Mouse (Mus musculus): ENCODE results near the gene Tnnc2. TPM values are rescaled to one million over a fixed set of nuclear protein-coding genes. Genes with fewer than 3 reads are reported as not detected.

Tnnc2 gene
- polyA plus RNA-seq, 1 experiment from 2014 or later: 6.9 TPM

Other genes with a start within 250 kb of the Tnnc2 start
- 53.3 and 57.4 TPM in 2 replicates for gene Wfdc2, start 217.6 kb downstream of the Tnnc2 start, polyA plus RNA-seq (2015; fragmentation: Nextera tagmentation; extraction: Ambion mirVana)
- not detected in 2 replicates for gene Spint3, start 206.5 kb downstream of the Tnnc2 start, polyA plus RNA-seq (2015; fragmentation: Nextera tagmentation; extraction: Ambion mirVana)
- 0.85 and 1.7 TPM in 2 replicates for gene Wfdc6a, start 194.5 kb downstream of the Tnnc2 start, polyA plus RNA-seq (2015; fragmentation: Nextera tagmentation; extraction: Ambion mirVana)
- gene Eppin, start 186.4 kb downstream of the Tnnc2 start, polyA plus RNA-seq (2015; fragmentation: Nextera tagmentation; extraction: Ambion mirVana): not detected in 2 replicates
- gene Wfdc6b, start 166.4 kb downstream of the Tnnc2 start, polyA plus RNA-seq (2015; fragmentation: Nextera tagmentation; extraction: Ambion mirVana): not detected in 2 replicates
- gene Wfdc8, start 166.3 kb downstream of the Tnnc2 start, polyA plus RNA-seq (2015; fragmentation: Nextera tagmentation; extraction: Ambion mirVana): not detected in 2 replicates
- gene Wfdc16, start 141.2 kb downstream of the Tnnc2 start, polyA plus RNA-seq (2015; fragmentation: Nextera tagmentation; extraction: Ambion mirVana): not detected in 2 replicates
- gene Wfdc10, start 123.9 kb downstream of the Tnnc2 start, polyA plus RNA-seq (2015; fragmentation: Nextera tagmentation; extraction: Ambion mirVana): 0.56 and 0.72 TPM in 2 replicates
- not detected in 2 replicates for gene Wfdc9, start 123.4 kb downstream of the Tnnc2 start, polyA plus RNA-seq (2015; fragmentation: Nextera tagmentation; extraction: Ambion mirVana)
- not detected in 2 replicates for gene Wfdc11, start 105.9 kb downstream of the Tnnc2 start, polyA plus RNA-seq (2015; fragmentation: Nextera tagmentation; extraction: Ambion mirVana)
- gene Wfdc13, start 94.9 kb downstream of the Tnnc2 start, polyA plus RNA-seq (2015; fragmentation: Nextera tagmentation; extraction: Ambion mirVana): 0.18 and 0.30 TPM in 2 replicates
- gene Spint4, start 81.5 kb downstream of the Tnnc2 start, polyA plus RNA-seq (2015; fragmentation: Nextera tagmentation; extraction: Ambion mirVana): not detected in 2 replicates
- not detected in 2 replicates for gene Spint5, start 64.7 kb downstream of the Tnnc2 start, polyA plus RNA-seq (2015; fragmentation: Nextera tagmentation; extraction: Ambion mirVana)
- 1.8 and 2.0 TPM in 2 replicates for gene Wfdc3, start 34.0 kb downstream of the Tnnc2 start, polyA plus RNA-seq (2015; fragmentation: Nextera tagmentation; extraction: Ambion mirVana)
- gene Dnttip1, start 34.0 kb downstream of the Tnnc2 start, polyA plus RNA-seq (2015; fragmentation: Nextera tagmentation; extraction: Ambion mirVana): 60.4 and 62.5 TPM in 2 replicates
- 431 and 439 TPM in 2 replicates for gene Ube2c, start 10.1 kb downstream of the Tnnc2 start, polyA plus RNA-seq (2015; fragmentation: Nextera tagmentation; extraction: Ambion mirVana)
- 18.4 and 21.2 TPM in 2 replicates for gene Snx21, start 5.9 kb upstream of the Tnnc2 start, polyA plus RNA-seq (2015; fragmentation: Nextera tagmentation; extraction: Ambion mirVana)
- gene Acot8, start 24.9 kb upstream of the Tnnc2 start, polyA plus RNA-seq (2015; fragmentation: Nextera tagmentation; extraction: Ambion mirVana): 23.6 and 29.7 TPM in 2 replicates
- gene Zswim3, start 25.1 kb upstream of the Tnnc2 start, polyA plus RNA-seq (2015; fragmentation: Nextera tagmentation; extraction: Ambion mirVana): 8.1 and 9.0 TPM in 2 replicates
- 13.5 TPM in 2 replicates for gene Zswim1, start 42.7 kb upstream of the Tnnc2 start, polyA plus RNA-seq (2015; fragmentation: Nextera tagmentation; extraction: Ambion mirVana)
- gene Spata25, start 48.6 kb upstream of the Tnnc2 start, polyA plus RNA-seq (2015; fragmentation: Nextera tagmentation; extraction: Ambion mirVana): not detected in 2 replicates
- gene Ctsa, start 52.9 kb upstream of the Tnnc2 start, polyA plus RNA-seq (2015; fragmentation: Nextera tagmentation; extraction: Ambion mirVana): 266 and 277 TPM in 2 replicates
- 6.8 and 7.4 TPM in 2 replicates for gene Neurl2, start 53.5 kb upstream of the Tnnc2 start, polyA plus RNA-seq (2015; fragmentation: Nextera tagmentation; extraction: Ambion mirVana)
- 28.7 and 29.5 TPM in 2 replicates for gene Pltp, start 77.7 kb upstream of the Tnnc2 start, polyA plus RNA-seq (2015; fragmentation: Nextera tagmentation; extraction: Ambion mirVana)
- gene Pcif1, start 99.3 kb upstream of the Tnnc2 start, polyA plus RNA-seq (2015; fragmentation: Nextera tagmentation; extraction: Ambion mirVana): 63.6 and 65.5 TPM in 2 replicates
- 10.7 and 11.3 TPM in 2 replicates for gene Zfp335, start 131.8 kb upstream of the Tnnc2 start, polyA plus RNA-seq (2015; fragmentation: Nextera tagmentation; extraction: Ambion mirVana)
- gene Mmp9, start 160.8 kb upstream of the Tnnc2 start, polyA plus RNA-seq (2015; fragmentation: Nextera tagmentation; extraction: Ambion mirVana): 4.9 and 5.2 TPM in 2 replicates
- 0.80 and 0.97 TPM in 2 replicates for gene Slc12a5, start 180.8 kb upstream of the Tnnc2 start, polyA plus RNA-seq (2015; fragmentation: Nextera tagmentation; extraction: Ambion mirVana)

All from intestine, embryonic 15.5 days (tissue).